Mouse (Mus musculus): ENCODE data around the gene Tsen54.
"Not testable (repeated sequence)": the region's sequence is repeated elsewhere in the genome, so short reads cannot be mapped to it uniquely, and the experiment has no call there.

The Tsen54 gene

GRCm38 (mm10) chr11:115829036-115829435, 14.5 kb downstream of the Tsen54 start:
- DNase-seq (ENCODE audit: low spot score in 2 of 2) = no peak

- DNase-seq (ENCODE audit: low spot score in 2 of 2) = no peak
Measured at GRCm38 (mm10) chr11:115830550-115831325, 16.2 kb downstream of the Tsen54 start.

- no peak for DNase-seq (ENCODE audit: low spot score in 2 of 2)
Measured at GRCm38 (mm10) chr11:115831518-115831917, 17.0 kb downstream of the Tsen54 start.

GRCm38 (mm10) chr11:115832064-115832463, 17.5 kb downstream of the Tsen54 start:
- no peak for DNase-seq (ENCODE audit: low spot score in 2 of 2)

- no peak for DNase-seq (ENCODE audit: low spot score in 2 of 2)
Measured at GRCm38 (mm10) chr11:115832523-115832922, 18.0 kb downstream of the Tsen54 start.

GRCm38 (mm10) chr11:115833021-115833513, 18.5 kb downstream of the Tsen54 start:
- no peak for DNase-seq (ENCODE audit: low spot score in 2 of 2)

GRCm38 (mm10) chr11:115834033-115834432, 19.5 kb downstream of the Tsen54 start:
- no peak for DNase-seq (ENCODE audit: low spot score in 2 of 2)

GRCm38 (mm10) chr11:115836656-115837395, 22.3 kb downstream of the Tsen54 start:
- no peak for DNase-seq (ENCODE audit: low spot score in 2 of 2)

GRCm38 (mm10) chr11:115837606-115838345, 23.3 kb downstream of the Tsen54 start:
- no peak for DNase-seq (ENCODE audit: low spot score in 2 of 2)

GRCm38 (mm10) chr11:115838895-115839311, 24.4 kb downstream of the Tsen54 start:
- DNase-seq (ENCODE audit: low spot score in 2 of 2) = no peak

- DNase-seq (ENCODE audit: low spot score in 2 of 2) = no peak
Measured at GRCm38 (mm10) chr11:115839732-115840131, 25.2 kb downstream of the Tsen54 start.

- no peak for DNase-seq (ENCODE audit: low spot score in 2 of 2)
Measured at GRCm38 (mm10) chr11:115841044-115841443, 26.5 kb downstream of the Tsen54 start.

GRCm38 (mm10) chr11:115841961-115842550, 27.5 kb downstream of the Tsen54 start:
- DNase-seq (ENCODE audit: low spot score in 2 of 2) = no peak

- DNase-seq (ENCODE audit: low spot score in 2 of 2) = no peak
Measured at GRCm38 (mm10) chr11:115843141-115843890, 28.8 kb downstream of the Tsen54 start.

GRCm38 (mm10) chr11:115843891-115844239, 29.3 kb downstream of the Tsen54 start:
- DNase-seq (ENCODE audit: low spot score in 2 of 2) = no peak

- no peak for DNase-seq (ENCODE audit: low spot score in 2 of 2)
Measured at GRCm38 (mm10) chr11:115844240-115844639, 29.7 kb downstream of the Tsen54 start.

- no peak for DNase-seq (ENCODE audit: low spot score in 2 of 2)
Measured at GRCm38 (mm10) chr11:115845819-115846218, 31.3 kb downstream of the Tsen54 start.

GRCm38 (mm10) chr11:115854674-115855073, 40.1 kb downstream of the Tsen54 start:
- DNase-seq (ENCODE audit: low spot score in 2 of 2) = no peak

- DNase-seq (ENCODE audit: low spot score in 2 of 2) = not testable (repeated sequence)
Measured at GRCm38 (mm10) chr11:115857146-115857545, 42.6 kb downstream of the Tsen54 start.

GRCm38 (mm10) chr11:115857936-115858335, 43.4 kb downstream of the Tsen54 start:
- no peak for DNase-seq (ENCODE audit: low spot score in 2 of 2)

GRCm38 (mm10) chr11:115858354-115858753, 43.8 kb downstream of the Tsen54 start, which contains the start of gene Myo15b:
Gene Myo15b, plus strand, starts transcription at chr11:115858406.
- DNase-seq (ENCODE audit: low spot score in 2 of 2) = no peak

All from right cerebral cortex, postnatal 10 days (tissue).